Mouse (Mus musculus) small intestine, adult 2 months (tissue): Measurements from ENCODE around the gene Igsf21.

ENCODE experiments used
- CTCF ChIP-seq: fragments of 200-500 bp; IDR thresholded peaks from 2 replicates; pipeline ENCODE4 v1.5.1; 2012; ENCODE audit warnings: low read depth, mild to moderate bottlenecking, control low read depth, inconsistent platforms, low read length, moderate library complexity, mixed read lengths; ENCODE audit not compliant: insufficient replicate concordance, insufficient read length; ENCODE audit errors: extremely low read depth
- POLR2A ChIP-seq: fragments of 200-500 bp; IDR thresholded peaks from 2 replicates; pipeline ENCODE4 v1.6.1; 2012; ENCODE audit warnings: low read depth, mild to moderate bottlenecking, control low read depth, inconsistent platforms, low read length, moderate library complexity

DNA sequence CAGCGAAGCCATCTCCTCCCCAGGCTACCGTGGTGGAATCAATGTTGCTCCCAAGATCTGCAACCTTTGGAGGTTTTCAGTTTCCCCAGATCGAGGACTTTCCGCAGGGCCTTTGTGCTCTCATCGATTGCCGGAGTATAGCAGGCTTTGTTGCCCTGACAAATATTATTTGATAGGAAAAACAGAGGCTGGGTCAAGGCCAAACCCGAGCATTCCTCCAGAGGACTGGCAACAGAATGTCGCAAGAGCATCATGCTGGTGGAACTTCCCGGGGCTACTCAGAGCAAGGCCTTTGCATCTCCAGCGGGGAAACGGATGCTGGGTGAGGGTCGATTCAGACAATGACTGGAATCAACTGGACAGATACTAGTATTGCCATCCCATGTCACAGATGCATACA is 180.6 kb downstream of the Igsf21 start:
- no peak for TF ChIP-seq CTCF
- TF ChIP-seq POLR2A = no peak
